Mouse (Mus musculus) forebrain, embryonic 11.5 days (tissue): ENCODE results near the gene Baz2b. TPM values are rescaled to one million over a fixed set of nuclear protein-coding genes. Genes with fewer than 3 reads are reported as not detected.

Source experiments
- ATAC-seq: fragments of 200-750 bp; cut with Nextera tagmentation; replicated peaks from 2 replicates; pipeline ENCODE4 v1.8.0; 2017; ENCODE audit warnings: moderate TSS enrichment; ENCODE audit not compliant: low FRiP score
- DNase-seq: peaks from one replicate; pipeline ENCODE4 v3.0.0-alpha.2; 2017; ENCODE audit warnings: low spot score
- H3K27ac ChIP-seq: fragments of 300-500 bp; sonication (generic); 2 replicates; pipeline ENCODE4 v1.5.1; 2014; ENCODE audit warnings: low read depth, low read length
- H3K27me3 ChIP-seq: fragments of 300-500 bp; sonication (generic); 2 replicates; pipeline ENCODE4 v1.6.1; 2014; ENCODE audit warnings: mild to moderate bottlenecking, low read length, mixed read lengths; ENCODE audit not compliant: control insufficient read depth, insufficient read depth
- H3K36me3 ChIP-seq: fragments of 300-500 bp; sonication (generic); 2 replicates; pipeline ENCODE4 v1.6.1; 2014; ENCODE audit warnings: mild to moderate bottlenecking, low read length, moderate library complexity, mixed read lengths; ENCODE audit not compliant: control insufficient read depth, insufficient read depth
- H3K4me1 ChIP-seq: fragments of 300-500 bp; sonication (generic); replicated peaks from 2 replicates; pipeline ENCODE4 v1.6.1; 2014; ENCODE audit warnings: low read length, mixed read lengths; ENCODE audit not compliant: control insufficient read depth, insufficient read depth
- H3K4me2 ChIP-seq: fragments of 300-500 bp; sonication (generic); 2 replicates; pipeline ENCODE4 v1.6.1; 2014; ENCODE audit warnings: low read depth, mild to moderate bottlenecking, low read length, moderate library complexity, mixed read lengths; ENCODE audit not compliant: severe bottlenecking
- H3K4me3 ChIP-seq: fragments of 300-500 bp; sonication (generic); 2 replicates; pipeline ENCODE4 v1.5.1; 2014; ENCODE audit warnings: low read depth, low read length
- H3K9ac ChIP-seq: fragments of 300-500 bp; sonication (generic); 2 replicates; pipeline ENCODE4 v1.6.1; 2014; ENCODE audit warnings: low read length
- H3K9me3 ChIP-seq: fragments of 300-500 bp; sonication (generic); 2 replicates; pipeline ENCODE4 v1.6.1; 2016; ENCODE audit warnings: low read length, mixed read lengths; ENCODE audit not compliant: control insufficient read depth
- WGBS: fragments of 180-500 bp; shearing (Covaris S2); extraction: QIAGEN DNeasy Blood & Tissue Kit; methylation state at CpG from one replicate; pipeline ENCODE4 v1.1.7; 2014; 5-methylcytosine and 5-hydroxymethylcytosine counted together
- polyA plus RNA-seq: library from polyadenylated mRNA; unstranded; fragments of >200 nt; fragmentation: Nextera tagmentation; extraction: Ambion mirVana; gene quantifications from 2 replicates; pipeline ENCODE4 v1.2.1, GENCODE M21; 2014

Baz2b gene
- polyA plus RNA-seq, 1 experiment from 2014 or later: 84.0 TPM

DNA sequence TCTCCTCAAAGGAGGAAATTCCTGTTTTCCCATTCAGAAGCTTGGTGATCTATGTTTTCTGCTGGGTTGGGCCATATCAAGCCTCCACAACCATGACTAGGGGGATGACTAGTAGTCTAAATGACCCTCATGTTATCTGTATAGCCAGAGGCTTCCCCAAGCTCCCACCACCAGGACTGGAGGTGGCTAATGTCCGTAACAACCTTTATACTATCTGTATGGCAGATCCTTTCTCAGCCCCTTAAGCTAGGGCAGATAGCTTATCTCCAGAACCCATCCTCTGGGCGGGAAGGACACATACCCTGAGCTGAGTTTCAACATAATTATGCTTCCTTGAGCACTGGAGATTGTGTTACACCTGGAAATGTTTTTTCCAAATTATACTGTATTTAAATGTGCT, 45.9 kb downstream of the Baz2b start:
- Histone ChIP-seq H3K36me3 (no peaks in the 10 kb centered on the region), H3K4me3 (no peak overlapping the region)
- DNase-seq: no peak

DNA sequence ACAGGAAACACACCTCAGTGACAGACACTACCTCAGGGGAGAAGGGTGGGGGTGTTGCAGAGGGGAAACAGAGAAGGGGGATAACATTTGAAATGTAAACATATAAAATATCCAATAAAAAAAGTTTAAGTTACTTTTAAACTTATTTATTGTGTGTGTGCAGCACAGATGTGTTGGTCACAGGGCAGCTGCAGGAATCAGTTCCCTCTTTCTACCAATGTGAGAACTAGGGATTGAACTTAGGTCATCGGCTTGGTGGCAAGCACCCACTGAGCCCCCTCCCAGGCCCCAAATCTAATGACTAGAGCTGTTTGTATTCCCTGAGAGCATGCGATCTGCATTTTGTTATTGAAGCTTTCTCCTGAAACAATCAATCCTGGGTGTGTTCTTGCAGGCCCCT, 57.2 kb downstream of the Baz2b start:
- no peaks in the 10 kb centered on the region for H3K9me3 ChIP-seq
- H3K36me3 ChIP-seq: no peaks in the 10 kb centered on the region
- H3K4me3 ChIP-seq: no peak overlapping the region
- ATAC-seq (no peak), DNase-seq (no peak)
- no peaks in the 10 kb centered on the region for H3K27me3 ChIP-seq
- H3K9ac ChIP-seq: no peak overlapping the region
- H3K4me2 ChIP-seq: no peak overlapping the region
- no peaks in the 10 kb centered on the region for H3K4me1 ChIP-seq
- WGBS: 87% methylated on average over 2 of the region's 2 CpGs
- no peak overlapping the region for H3K27ac ChIP-seq

More for the DNA sequence above, 45.9 kb downstream of the Baz2b start:
- Histone ChIP-seq H3K27ac (no peak overlapping the region), H3K9ac (no peak overlapping the region), H3K9me3 (no peaks in the 10 kb centered on the region), H3K4me2 (no peak overlapping the region), H3K4me1 (no peaks in the 10 kb centered on the region), H3K27me3 (no peaks in the 10 kb centered on the region)
- ATAC-seq: no peak
- WGBS: 85% methylated on average over 2 of the region's 2 CpGs

DNA sequence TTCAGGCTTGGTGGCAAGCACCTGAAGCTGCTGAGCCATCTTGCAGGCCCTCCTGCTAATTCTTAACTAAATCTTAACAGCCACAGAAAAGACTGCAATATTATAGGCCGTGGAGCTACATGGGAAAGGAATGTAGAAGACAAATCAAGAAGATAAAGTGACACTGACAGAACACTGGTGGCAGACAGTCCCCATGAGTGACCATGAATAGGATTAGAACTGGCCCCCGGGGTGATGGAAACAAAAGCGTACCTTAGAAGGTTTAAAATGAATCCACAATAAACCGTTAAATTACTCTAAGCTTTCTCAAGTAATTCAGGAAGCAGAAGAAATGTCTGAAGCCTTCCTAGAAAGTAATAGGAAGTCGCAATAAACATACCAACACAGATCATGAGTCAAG, 61.0 kb downstream of the Baz2b start:
- Histone ChIP-seq H3K36me3 (no peaks in the 10 kb centered on the region), H3K27me3 (no peaks in the 10 kb centered on the region), H3K9me3 (no peaks in the 10 kb centered on the region), H3K4me3 (no peak overlapping the region), H3K27ac (no peak overlapping the region), H3K4me1 (0 out of 2 replicates have a peak, but pooled peaks cover 2% of the 10 kb centered on the region), H3K4me2 (no peak overlapping the region), H3K9ac (no peak overlapping the region)
- 31% methylated on average over 5 of the region's 5 CpGs for WGBS
- no peak for DNase-seq
- ATAC-seq: no peak

DNA sequence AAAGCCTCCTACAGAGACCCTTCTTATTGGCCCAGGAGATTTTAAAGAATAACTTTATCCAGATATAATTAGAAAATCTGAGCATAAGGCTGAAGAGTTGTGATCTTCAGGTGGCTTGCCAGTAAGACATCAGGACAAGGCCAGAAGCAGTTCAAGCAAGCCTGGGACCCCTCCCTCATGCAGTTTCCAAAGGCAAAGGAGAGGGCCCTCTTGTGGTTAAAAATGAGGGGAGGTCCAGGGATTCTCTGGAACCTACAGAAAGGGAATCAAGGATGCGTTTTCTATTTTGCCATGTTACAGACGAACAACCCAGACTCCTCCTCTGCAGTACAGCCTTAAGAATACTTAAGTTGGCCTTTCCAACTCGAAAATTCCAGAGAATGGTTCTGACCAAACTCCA, 62.2 kb downstream of the Baz2b start:
- Histone ChIP-seq H3K9me3 (no peaks in the 10 kb centered on the region), H3K27ac (no peak overlapping the region), H3K9ac (no peak overlapping the region), H3K4me2 (no peak overlapping the region), H3K27me3 (no peaks in the 10 kb centered on the region), H3K36me3 (no peaks in the 10 kb centered on the region), H3K4me1 (0 out of 2 replicates have a peak, but pooled peaks cover 2% of the 10 kb centered on the region), H3K4me3 (no peak overlapping the region)
- 47% methylated on average over 3 of the region's 3 CpGs for WGBS
- ATAC-seq (no peak), DNase-seq (no peak)

DNA sequence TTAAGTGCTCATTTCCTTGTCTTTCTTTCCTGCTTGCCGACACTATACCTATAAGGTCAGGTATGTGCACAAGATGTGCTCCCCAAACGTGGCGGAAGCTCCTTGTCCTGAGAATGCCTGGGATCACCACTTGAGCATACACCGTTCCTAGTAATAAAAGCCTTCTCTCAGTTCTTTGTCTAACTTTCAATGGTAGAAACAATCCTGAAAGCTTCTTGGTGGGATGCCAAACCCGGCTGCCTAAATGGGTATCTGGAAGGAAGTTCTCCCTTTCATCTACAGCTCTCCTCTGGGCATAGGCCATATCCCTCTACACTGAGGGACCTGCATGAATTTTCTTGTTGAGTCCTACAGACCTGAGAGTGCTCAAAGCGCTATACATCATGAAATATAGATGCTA, 63.9 kb downstream of the Baz2b start:
- H3K9me3 ChIP-seq: no peaks in the 10 kb centered on the region
- H3K27ac ChIP-seq: no peak overlapping the region
- ATAC-seq (no peak), DNase-seq (no peak)
- 0 out of 2 replicates have a peak, but pooled peaks cover 2% of the 10 kb centered on the region for H3K4me1 ChIP-seq
- H3K27me3 ChIP-seq: no peaks in the 10 kb centered on the region
- H3K4me2 ChIP-seq: no peak overlapping the region
- no peak overlapping the region for H3K9ac ChIP-seq
- 54% methylated on average over 6 of the region's 6 CpGs for WGBS
- no peak overlapping the region for H3K4me3 ChIP-seq
- H3K36me3 ChIP-seq: no peaks in the 10 kb centered on the region

DNA sequence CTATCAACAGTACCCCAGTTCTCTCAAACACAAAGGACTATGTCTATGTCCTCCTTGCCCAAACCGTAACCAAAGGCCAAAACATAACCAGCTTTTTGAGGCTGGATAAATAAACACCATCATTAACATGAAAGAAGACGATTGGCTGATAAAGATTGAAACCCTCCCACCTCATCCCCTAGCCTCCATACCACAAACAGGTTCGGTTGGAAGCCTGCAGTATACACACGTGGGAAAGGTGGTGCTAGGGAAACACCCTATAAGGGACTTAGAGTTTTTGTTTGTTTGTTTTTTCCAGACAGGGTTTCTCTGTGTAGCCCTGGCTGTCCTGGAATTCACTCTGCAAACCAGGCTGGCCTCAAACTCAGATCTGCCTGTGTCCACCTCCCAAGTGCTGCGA, 66.3 kb downstream of the Baz2b start:
- Histone ChIP-seq H3K36me3 (no peaks in the 10 kb centered on the region), H3K4me2 (no peak overlapping the region), H3K9ac (no peak overlapping the region), H3K27ac (no peak overlapping the region), H3K27me3 (no peaks in the 10 kb centered on the region), H3K4me1 (0 out of 2 replicates have a peak, but pooled peaks cover 2% of the 10 kb centered on the region), H3K9me3 (no peaks in the 10 kb centered on the region), H3K4me3 (no peak overlapping the region)
- ATAC-seq (no peak), DNase-seq (no peak)
- WGBS: 66% methylated on average over 5 of the region's 5 CpGs

DNA sequence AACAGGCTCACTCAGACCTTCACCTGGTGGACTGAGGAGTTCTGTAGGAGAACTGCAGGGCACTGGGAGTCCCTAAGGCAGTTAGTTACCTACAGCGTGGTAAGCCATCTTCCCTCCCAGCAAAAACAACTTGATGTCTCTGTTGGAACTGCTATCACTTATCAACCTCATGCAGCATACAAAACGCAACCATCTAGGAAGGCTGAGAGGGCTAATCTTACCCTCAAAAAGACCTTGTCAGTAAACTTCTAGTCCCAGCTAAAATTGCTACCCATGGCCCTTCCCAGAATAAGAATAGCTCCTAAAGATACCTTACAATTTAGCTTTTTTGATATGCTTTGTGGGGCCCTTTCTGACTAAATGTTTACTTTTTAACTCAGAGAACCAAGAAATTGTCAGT, 67.4 kb downstream of the Baz2b start:
- DNase-seq: no peak
- no peak for ATAC-seq
- Histone ChIP-seq H3K4me3 (no peak overlapping the region), H3K9ac (no peak overlapping the region), H3K9me3 (no peaks in the 10 kb centered on the region), H3K4me1 (0 out of 2 replicates have a peak, but pooled peaks cover 2% of the 10 kb centered on the region), H3K36me3 (no peaks in the 10 kb centered on the region), H3K27me3 (no peaks in the 10 kb centered on the region), H3K4me2 (no peak overlapping the region), H3K27ac (no peak overlapping the region)
- 87% methylated on average over 2 of the region's 2 CpGs for WGBS

DNA sequence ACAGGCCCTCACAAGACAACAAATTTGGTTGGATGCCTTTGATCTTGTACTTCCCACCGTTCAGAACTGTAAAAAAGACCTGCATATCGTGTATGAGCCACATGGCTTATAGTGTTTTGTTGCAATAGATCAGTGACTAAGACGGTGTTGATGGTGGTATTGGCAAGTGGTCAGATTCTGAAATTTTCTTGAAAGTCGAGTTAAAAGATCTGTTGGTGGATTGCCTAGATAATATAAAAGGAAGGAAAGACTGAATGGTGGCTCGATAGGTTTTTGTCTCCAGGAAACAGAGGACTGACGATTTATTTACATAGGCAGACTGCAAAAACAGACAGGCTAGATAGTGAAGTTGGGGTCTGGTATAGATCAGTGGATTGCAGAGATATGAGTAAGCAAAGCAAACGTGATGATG, 70.9 kb downstream of the Baz2b start:
- no peak overlapping the region for H3K27ac ChIP-seq
- H3K27me3 ChIP-seq: no peaks in the 10 kb centered on the region
- no peaks in the 10 kb centered on the region for H3K36me3 ChIP-seq
- H3K4me3 ChIP-seq: no peak overlapping the region
- H3K9me3 ChIP-seq: no peaks in the 10 kb centered on the region
- ATAC-seq (no peak), DNase-seq (no peak)
- no peak overlapping the region for H3K4me2 ChIP-seq
- no peak overlapping the region for H3K9ac ChIP-seq
- no peaks in the 10 kb centered on the region for H3K4me1 ChIP-seq
- 77% methylated on average over 7 of the region's 7 CpGs for WGBS

DNA sequence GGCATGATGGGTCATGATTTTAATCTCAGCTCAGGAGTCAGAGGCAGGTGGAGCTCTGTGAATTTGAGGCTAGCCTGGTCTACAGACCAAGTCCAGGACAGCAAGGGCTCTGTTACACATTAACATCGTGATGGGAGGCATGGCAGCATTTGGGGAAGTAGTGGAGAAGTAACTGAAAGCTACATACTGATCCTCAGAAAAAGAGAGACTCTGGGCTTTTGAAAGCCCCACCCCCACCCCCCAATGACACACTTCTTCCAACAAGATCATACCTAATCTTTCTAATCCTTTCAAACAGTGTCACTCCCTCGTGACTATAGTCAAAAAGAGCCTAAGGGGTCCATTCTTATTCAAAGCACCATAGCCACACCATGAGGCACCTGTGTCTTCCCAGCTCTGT, 73.8 kb downstream of the Baz2b start:
- DNase-seq (no peak), ATAC-seq (no peak)
- 59% methylated on average over 2 of the region's 2 CpGs for WGBS
- no peak overlapping the region for H3K9ac ChIP-seq
- no peak overlapping the region for H3K4me3 ChIP-seq
- no peaks in the 10 kb centered on the region; the same call in 1 of the 2 replicates for H3K27me3 ChIP-seq
- no peaks in the 10 kb centered on the region for H3K36me3 ChIP-seq
- H3K4me1 ChIP-seq: no peaks in the 10 kb centered on the region
- H3K4me2 ChIP-seq: no peak overlapping the region
- no peak overlapping the region for H3K27ac ChIP-seq
- H3K9me3 ChIP-seq: no peaks in the 10 kb centered on the region
